Mouse (Mus musculus): ENCODE data around the gene Setd5. TPM values are rescaled to one million over a fixed set of nuclear protein-coding genes. Genes with fewer than 3 reads are reported as not detected.
A peak's percentile ranks its signal among the peaks of the same experiment; 100 is the strongest.

Setd5 gene
- polyA plus RNA-seq, 1 experiment from 2014 or later = 19.8 TPM

- Histone ChIP-seq H3K4me1 (replicated peaks) (no peaks in the 10 kb centered on the region), H3K9me3 (replicated peaks) (no peaks in the 10 kb centered on the region), H3K4me3 (replicated peaks) (no peak overlapping the region), H3K4me2 (no peak overlapping the region), H3K36me3 (no peaks in the 10 kb centered on the region), H3K27me3 (no peaks in the 10 kb centered on the region), H3K27ac (no peak overlapping the region), H3K9ac (no peak overlapping the region)
- DNase-seq (no peak), ATAC-seq (ENCODE audit: low read depth) (no peak)
Measured at GRCm38 (mm10) chr6:113172011-113172410, 94.8 kb downstream of the Setd5 start.

GRCm38 (mm10) chr6:113172568-113172967 lies 95.4 kb downstream of the Setd5 start:
- Histone ChIP-seq H3K9ac (no peak overlapping the region), H3K4me1 (replicated peaks) (no peaks in the 10 kb centered on the region), H3K27me3 (no peaks in the 10 kb centered on the region), H3K36me3 (no peaks in the 10 kb centered on the region), H3K9me3 (replicated peaks) (no peaks in the 10 kb centered on the region), H3K4me3 (replicated peaks) (no peak overlapping the region), H3K27ac (no peak overlapping the region), H3K4me2 (no peak overlapping the region)
- DNase-seq = peak; percentile 24
- ATAC-seq (ENCODE audit: low read depth) = no peak
- 18% methylated on average over 1 of the region's 1 CpGs for WGBS (ENCODE audit: insufficient replicate concordance)

- no peak overlapping the region for H3K4me3 ChIP-seq (replicated peaks)
- no peaks in the 10 kb centered on the region for H3K36me3 ChIP-seq
- 79% methylated on average over 3 of the region's 3 CpGs for WGBS (ENCODE audit: insufficient replicate concordance)
- H3K9ac ChIP-seq = no peak overlapping the region
- H3K27me3 ChIP-seq = no peaks in the 10 kb centered on the region
- H3K9me3 ChIP-seq (replicated peaks) = no peaks in the 10 kb centered on the region
- 0 out of 2 replicates have a peak, but pooled peaks have one; percentile 19 for ATAC-seq (ENCODE audit: low read depth)
- H3K4me1 ChIP-seq (replicated peaks) = no peaks in the 10 kb centered on the region
- DNase-seq = no peak
- no peak overlapping the region for H3K4me2 ChIP-seq
- no peak overlapping the region for H3K27ac ChIP-seq
Measured at GRCm38 (mm10) chr6:113175469-113175868, 98.3 kb downstream of the Setd5 start.

GRCm38 (mm10) chr6:113176613-113177012 lies 99.4 kb downstream of the Setd5 start:
- Histone ChIP-seq H3K27ac (no peak overlapping the region), H3K4me2 (no peak overlapping the region), H3K9me3 (replicated peaks) (no peaks in the 10 kb centered on the region), H3K9ac (no peak overlapping the region), H3K36me3 (no peaks in the 10 kb centered on the region), H3K27me3 (no peaks in the 10 kb centered on the region), H3K4me1 (replicated peaks) (no peaks in the 10 kb centered on the region), H3K4me3 (replicated peaks) (no peak overlapping the region)
- ATAC-seq (ENCODE audit: low read depth) (no peak), DNase-seq (no peak)
- WGBS (ENCODE audit: insufficient replicate concordance) = 75% methylated on average over 8 of the region's 8 CpGs

- H3K36me3 ChIP-seq = no peaks in the 10 kb centered on the region
- no peaks in the 10 kb centered on the region for H3K4me1 ChIP-seq (replicated peaks)
- no peak overlapping the region for H3K4me3 ChIP-seq (replicated peaks)
- no peak for DNase-seq
- 0 out of 2 replicates have a peak, but pooled peaks have one; percentile 15 for ATAC-seq (ENCODE audit: low read depth)
- no peaks in the 10 kb centered on the region for H3K27me3 ChIP-seq
- no peak overlapping the region for H3K4me2 ChIP-seq
- no peak overlapping the region for H3K27ac ChIP-seq
- WGBS (ENCODE audit: insufficient replicate concordance) = 23% methylated on average over 13 of the region's 14 CpGs
- H3K9ac ChIP-seq = no peak overlapping the region
- H3K9me3 ChIP-seq (replicated peaks) = no peaks in the 10 kb centered on the region
Measured at GRCm38 (mm10) chr6:113178286-113179194, 101.4 kb downstream of the Setd5 start.

- ATAC-seq (ENCODE audit: low read depth) (no peak), DNase-seq (no peak)
- no peaks in the 10 kb centered on the region for H3K4me1 ChIP-seq (replicated peaks)
- no peak overlapping the region for H3K9ac ChIP-seq
- no peak overlapping the region for H3K4me3 ChIP-seq (replicated peaks)
- no peak overlapping the region for H3K27ac ChIP-seq
- no peaks in the 10 kb centered on the region for H3K36me3 ChIP-seq
- no peaks in the 10 kb centered on the region for H3K9me3 ChIP-seq (replicated peaks)
- no peak overlapping the region for H3K4me2 ChIP-seq
- no peaks in the 10 kb centered on the region for H3K27me3 ChIP-seq
- WGBS (ENCODE audit: insufficient replicate concordance) = 31% methylated on average over 4 of the region's 4 CpGs
Measured at GRCm38 (mm10) chr6:113179195-113179733, 102.1 kb downstream of the Setd5 start.

GRCm38 (mm10) chr6:113184163-113184562 lies 107.0 kb downstream of the Setd5 start:
- WGBS (ENCODE audit: insufficient replicate concordance) = 58% methylated on average over 9 of the region's 9 CpGs
- DNase-seq = no peak

GRCm38 (mm10) chr6:113184866-113185525 lies 107.8 kb downstream of the Setd5 start:
- no peaks in the 10 kb centered on the region for H3K9me3 ChIP-seq (replicated peaks)
- WGBS (ENCODE audit: insufficient replicate concordance) = 60% methylated on average over 21 of the region's 21 CpGs
- H3K27me3 ChIP-seq = no peaks in the 10 kb centered on the region
- no peak overlapping the region for H3K9ac ChIP-seq
- no peak overlapping the region for H3K4me2 ChIP-seq
- no peak overlapping the region for H3K4me3 ChIP-seq (replicated peaks)
- no peak for DNase-seq
- H3K4me1 ChIP-seq (replicated peaks) = no peaks in the 10 kb centered on the region
- H3K27ac ChIP-seq = no peak overlapping the region
- no peak for ATAC-seq (ENCODE audit: low read depth)
- H3K36me3 ChIP-seq = no peaks in the 10 kb centered on the region

More at GRCm38 (mm10) chr6:113184163-113184562, 107.0 kb downstream of the Setd5 start:
- H3K9ac ChIP-seq = no peak overlapping the region
- no peak for ATAC-seq (ENCODE audit: low read depth)
- no peak overlapping the region for H3K4me2 ChIP-seq
- no peak overlapping the region for H3K27ac ChIP-seq
- H3K27me3 ChIP-seq = no peaks in the 10 kb centered on the region
- no peak overlapping the region for H3K4me3 ChIP-seq (replicated peaks)
- H3K4me1 ChIP-seq (replicated peaks) = no peaks in the 10 kb centered on the region
- H3K9me3 ChIP-seq (replicated peaks) = no peaks in the 10 kb centered on the region
- no peaks in the 10 kb centered on the region for H3K36me3 ChIP-seq

GRCm38 (mm10) chr6:113193765-113194460 lies 116.7 kb downstream of the Setd5 start:
- no peak overlapping the region for H3K4me2 ChIP-seq
- peaks cover 5% of the 10 kb centered on the region for H3K4me1 ChIP-seq (replicated peaks)
- H3K9ac ChIP-seq = no peak overlapping the region
- no peak overlapping the region for H3K27ac ChIP-seq
- peaks cover 67% of the 10 kb centered on the region for H3K27me3 ChIP-seq
- 4% methylated on average over 46 of the region's 46 CpGs for WGBS (ENCODE audit: insufficient replicate concordance)
- DNase-seq (no peak), ATAC-seq (ENCODE audit: low read depth) (no peak)
- no peaks in the 10 kb centered on the region for H3K9me3 ChIP-seq (replicated peaks)
- H3K4me3 ChIP-seq (replicated peaks) = no peak overlapping the region
- H3K36me3 ChIP-seq = no peaks in the 10 kb centered on the region

- ATAC-seq (ENCODE audit: low read depth) = no peak
- peak overlapping the region; percentile 58; the same call in 1 of the 2 replicates for H3K4me2 ChIP-seq
- 6% methylated on average over 5 of the region's 5 CpGs for WGBS (ENCODE audit: insufficient replicate concordance)
Measured at GRCm38 (mm10) chr6:113194517-113194840, 117.3 kb downstream of the Setd5 start.

More at GRCm38 (mm10) chr6:113194517-113194840, 117.3 kb downstream of the Setd5 start:
- H3K4me1 ChIP-seq (replicated peaks) = peaks cover 5% of the 10 kb centered on the region
- no peaks in the 10 kb centered on the region for H3K36me3 ChIP-seq
- no peak overlapping the region for H3K9ac ChIP-seq
- H3K4me3 ChIP-seq (replicated peaks) = no peak overlapping the region
- no peak for DNase-seq
- no peaks in the 10 kb centered on the region for H3K9me3 ChIP-seq (replicated peaks)
- peaks cover 67% of the 10 kb centered on the region for H3K27me3 ChIP-seq
- no peak overlapping the region for H3K27ac ChIP-seq
